Mouse (Mus musculus) erythroblast, adult 5-6 weeks (primary cell): ENCODE results near the gene Prdm15. TPM values are rescaled to one million over a fixed set of nuclear protein-coding genes. Genes with fewer than 3 reads are reported as not detected.

Source experiments
- ATAC-seq: replicated peaks from 2 replicates; pipeline ENCODE4 v1.8.0; 2016; ENCODE audit warnings: moderate number of reproducible peaks, mild to moderate bottlenecking, moderate TSS enrichment, inconsistent platforms; ENCODE audit not compliant: poor library complexity, low FRiP score, severe bottlenecking
- total RNA-seq, 2 experiments: library from RNA; stranded (forward) in 1 of 2; stranded (reverse) in 1 of 2; fragments of 150-400 nt in 1 of 2; fragments of 200-764, 138-1000 nt in 1 of 2; gene quantifications; 2 replicates each; pipeline versions ENCODE4 v1.2.3 to v1.2.4; 2015 to 2017; ENCODE audit warnings: low replicate concordance in 2 of 2

The Prdm15 gene
- total RNA-seq, 2 experiments from 2014 or later: 2.3 to 5.0 TPM

- ATAC-seq: no peak
These were observed 92.0 kb downstream of the Prdm15 start for GRCm38 (mm10) chr16:97759681-97760080.

GRCm38 (mm10) chr16:97758288-97758687 lies 93.4 kb downstream of the Prdm15 start:
- no peak for ATAC-seq

- no peak for ATAC-seq
These were observed 95.2 kb downstream of the Prdm15 start for GRCm38 (mm10) chr16:97756460-97756859.

- no peak for ATAC-seq
These were observed 99.2 kb downstream of the Prdm15 start for GRCm38 (mm10) chr16:97752316-97752941.

- ATAC-seq: no peak
These were observed 99.8 kb downstream of the Prdm15 start for GRCm38 (mm10) chr16:97751884-97752283.

- no peak for ATAC-seq
These were observed 103.2 kb downstream of the Prdm15 start for GRCm38 (mm10) chr16:97748421-97748820.

Other genes with a start within 250 kb of the Prdm15 start
- not detected in 2 replicates for gene Tmprss2, start 240.7 kb downstream of the Prdm15 start, total RNA-seq (2015; ENCODE audit: low replicate concordance)
- not detected in 2 replicates for gene Tmprss2, start 240.7 kb downstream of the Prdm15 start, total RNA-seq (2017; ENCODE audit: low replicate concordance)
- gene Ripk4, start 88.1 kb downstream of the Prdm15 start, total RNA-seq (2015; ENCODE audit: low replicate concordance): not detected in 2 replicates
- not detected in 2 replicates for gene Ripk4, start 88.1 kb downstream of the Prdm15 start, total RNA-seq (2017; ENCODE audit: low replicate concordance)
- gene C2cd2, start 110.7 kb upstream of the Prdm15 start, total RNA-seq (2015; ENCODE audit: low replicate concordance): 2.7 and 9.4 TPM in 2 replicates
- gene C2cd2, start 110.7 kb upstream of the Prdm15 start, total RNA-seq (2017; ENCODE audit: low replicate concordance): 4.3 and 10.1 TPM in 2 replicates
- gene Zbtb21, start 110.8 kb upstream of the Prdm15 start, total RNA-seq (2015; ENCODE audit: low replicate concordance): 0.96 and 11.3 TPM in 2 replicates
- gene Zbtb21, start 110.8 kb upstream of the Prdm15 start, total RNA-seq (2017; ENCODE audit: low replicate concordance): 1.0 and 7.5 TPM in 2 replicates
- 7.5 and 8.5 TPM in 2 replicates for gene B230307C23Rik, start 145.5 kb upstream of the Prdm15 start, total RNA-seq (2015; ENCODE audit: low replicate concordance)
- 6.4 and 16.6 TPM in 2 replicates for gene B230307C23Rik, start 145.5 kb upstream of the Prdm15 start, total RNA-seq (2017; ENCODE audit: low replicate concordance)
- 13.1 and 16.7 TPM in 2 replicates for gene A630089N07Rik, start 230.6 kb upstream of the Prdm15 start, total RNA-seq (2015; ENCODE audit: low replicate concordance)
- gene A630089N07Rik, start 230.6 kb upstream of the Prdm15 start, total RNA-seq (2017; ENCODE audit: low replicate concordance): 17.0 and 19.0 TPM in 2 replicates